Mouse (Mus musculus): ENCODE results near the gene Tnfsf11. TPM values are rescaled to one million over a fixed set of nuclear protein-coding genes. Genes with fewer than 3 reads are reported as not detected.

Gene Tnfsf11
- polyA plus RNA-seq, 1 experiment from 2014 or later, result not detected

DNA sequence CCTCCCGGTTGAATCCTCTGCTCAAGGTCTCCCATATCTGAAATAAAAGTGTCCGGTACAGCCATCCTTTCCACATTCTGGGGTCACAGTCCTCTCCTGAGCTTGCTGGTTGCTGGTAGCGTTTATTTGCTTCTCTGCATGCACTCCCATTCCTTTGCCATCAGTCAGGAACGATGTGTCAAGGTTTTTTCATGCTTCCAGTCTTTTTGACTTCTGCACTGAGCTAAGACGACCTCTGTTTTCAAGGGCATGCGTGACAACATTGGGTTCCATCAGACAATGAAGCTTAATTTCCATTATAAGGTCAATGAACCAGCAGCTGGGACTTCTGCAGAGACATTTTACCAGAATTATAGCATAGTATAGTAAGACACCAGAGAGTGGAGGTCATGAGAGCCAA is 68.5 kb downstream of the Tnfsf11 start:
- Histone ChIP-seq H3K4me2 (ENCODE audit: low read length) (no peak overlapping the region), H3K4me3 (replicated peaks; ENCODE audit: low read depth, low read length) (no peak overlapping the region), H3K4me1 (ENCODE audit: control insufficient read depth, insufficient read depth, low read length) (no peaks in the 10 kb centered on the region), H3K9me3 (ENCODE audit: control insufficient read depth, low read length) (no peaks in the 10 kb centered on the region), H3K36me3 (ENCODE audit: control insufficient read depth, insufficient read depth, low read length) (no peaks in the 10 kb centered on the region), H3K27ac (replicated peaks; ENCODE audit: low read depth, low read length) (no peak overlapping the region), H3K27me3 (ENCODE audit: control insufficient read depth, insufficient read depth, low read length) (no peaks in the 10 kb centered on the region), H3K9ac (replicated peaks; ENCODE audit: low read length) (no peak overlapping the region)
- DNase-seq, result no peak
- WGBS, result 86% methylated on average over 6 of the region's 6 CpGs
- no peak for ATAC-seq (ENCODE audit: low FRiP score, low TSS enrichment)

DNA sequence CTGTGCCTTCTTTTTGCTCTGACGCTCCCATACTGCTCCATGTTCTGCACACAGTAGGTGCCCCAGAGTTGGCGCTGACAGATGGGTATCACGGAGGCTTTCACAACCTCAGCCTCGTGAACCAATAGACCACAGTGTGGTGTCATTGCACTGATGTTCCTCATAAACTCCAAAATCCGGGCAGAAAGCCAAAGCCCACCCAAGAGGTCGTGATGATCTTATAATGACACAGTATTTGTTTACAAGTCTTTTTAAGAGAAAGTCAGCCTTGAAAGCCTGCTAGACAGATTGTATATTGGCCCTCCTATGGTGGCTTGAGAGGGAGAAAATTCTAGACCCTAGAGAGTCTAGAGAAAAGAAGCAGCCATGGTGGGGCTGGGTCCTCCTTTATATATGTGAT is 70.6 kb downstream of the Tnfsf11 start:
- DNase-seq, result no peak
- Histone ChIP-seq H3K27ac (replicated peaks; ENCODE audit: low read depth, low read length) (no peak overlapping the region), H3K9ac (replicated peaks; ENCODE audit: low read length) (no peak overlapping the region), H3K9me3 (ENCODE audit: control insufficient read depth, low read length) (no peaks in the 10 kb centered on the region), H3K4me3 (replicated peaks; ENCODE audit: low read depth, low read length) (no peak overlapping the region), H3K4me1 (ENCODE audit: control insufficient read depth, insufficient read depth, low read length) (no peaks in the 10 kb centered on the region), H3K4me2 (ENCODE audit: low read length) (no peak overlapping the region), H3K36me3 (ENCODE audit: control insufficient read depth, insufficient read depth, low read length) (no peaks in the 10 kb centered on the region), H3K27me3 (ENCODE audit: control insufficient read depth, insufficient read depth, low read length) (no peaks in the 10 kb centered on the region)
- WGBS, result 86% methylated on average over 6 of the region's 6 CpGs
- no peak for ATAC-seq (ENCODE audit: low FRiP score, low TSS enrichment)

DNA sequence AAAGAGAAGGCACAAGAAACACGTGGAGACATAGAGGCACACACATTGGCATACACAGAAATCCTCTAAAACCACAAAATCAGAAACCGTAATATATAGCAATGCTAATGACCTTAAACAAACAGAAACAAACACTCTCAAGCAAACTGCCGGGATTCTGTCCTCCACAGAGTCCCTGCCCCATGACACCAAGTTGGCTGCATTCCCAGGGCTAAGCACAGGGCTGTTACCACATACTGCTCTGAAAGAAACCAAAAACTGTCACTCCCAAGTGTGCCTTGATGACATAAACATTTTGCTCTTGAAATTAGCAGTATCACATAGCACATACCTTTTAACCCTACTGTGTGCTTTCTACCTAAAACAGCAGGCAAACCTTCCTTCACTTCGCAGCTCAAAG is 71.7 kb downstream of the Tnfsf11 start:
- no peaks in the 10 kb centered on the region for H3K9me3 ChIP-seq (ENCODE audit: control insufficient read depth, low read length)
- no peaks in the 10 kb centered on the region for H3K27me3 ChIP-seq (ENCODE audit: control insufficient read depth, insufficient read depth, low read length)
- peak; percentile 61 for DNase-seq
- no peak overlapping the region for H3K4me2 ChIP-seq (ENCODE audit: low read length)
- no peak overlapping the region for H3K9ac ChIP-seq (replicated peaks; ENCODE audit: low read length)
- WGBS, result 73% methylated on average over 4 of the region's 4 CpGs
- H3K36me3 ChIP-seq (ENCODE audit: control insufficient read depth, insufficient read depth, low read length), result no peaks in the 10 kb centered on the region
- H3K27ac ChIP-seq (replicated peaks; ENCODE audit: low read depth, low read length), result no peak overlapping the region
- H3K4me1 ChIP-seq (ENCODE audit: control insufficient read depth, insufficient read depth, low read length), result no peaks in the 10 kb centered on the region
- H3K4me3 ChIP-seq (replicated peaks; ENCODE audit: low read depth, low read length), result no peak overlapping the region
- no peak for ATAC-seq (ENCODE audit: low FRiP score, low TSS enrichment)

DNA sequence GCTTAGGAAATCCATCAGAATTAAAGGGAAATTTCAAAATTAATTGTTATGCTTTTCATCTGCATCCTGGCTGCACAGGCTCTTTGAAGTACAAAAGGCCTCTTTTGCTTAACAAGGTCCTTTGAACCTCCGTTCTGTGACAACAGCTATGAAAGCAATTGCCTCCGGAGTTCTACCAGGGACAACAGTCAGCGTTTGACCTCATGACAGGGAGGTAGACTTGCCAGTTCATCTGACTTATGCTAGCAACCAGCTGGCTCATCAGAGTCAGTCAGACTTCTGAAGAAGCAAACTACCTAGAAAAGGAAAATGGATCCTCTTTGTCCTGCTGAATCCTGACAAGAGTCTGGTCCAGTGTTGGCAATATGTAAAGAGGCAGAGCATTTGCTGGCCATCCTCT is 72.5 kb downstream of the Tnfsf11 start:
- H3K27me3 ChIP-seq (ENCODE audit: control insufficient read depth, insufficient read depth, low read length), result no peaks in the 10 kb centered on the region
- H3K36me3 ChIP-seq (ENCODE audit: control insufficient read depth, insufficient read depth, low read length), result no peaks in the 10 kb centered on the region
- DNase-seq, result peak; percentile 43
- no peaks in the 10 kb centered on the region for H3K4me1 ChIP-seq (ENCODE audit: control insufficient read depth, insufficient read depth, low read length)
- 33% methylated on average over 3 of the region's 3 CpGs for WGBS
- no peak for ATAC-seq (ENCODE audit: low FRiP score, low TSS enrichment)
- H3K27ac ChIP-seq (replicated peaks; ENCODE audit: low read depth, low read length), result no peak overlapping the region
- no peaks in the 10 kb centered on the region for H3K9me3 ChIP-seq (ENCODE audit: control insufficient read depth, low read length)
- H3K4me3 ChIP-seq (replicated peaks; ENCODE audit: low read depth, low read length), result no peak overlapping the region
- H3K4me2 ChIP-seq (ENCODE audit: low read length), result no peak overlapping the region
- no peak overlapping the region for H3K9ac ChIP-seq (replicated peaks; ENCODE audit: low read length)

- WGBS, result 65% methylated on average over 4 of the region's 4 CpGs
- Histone ChIP-seq H3K9me3 (ENCODE audit: control insufficient read depth, low read length) (no peaks in the 10 kb centered on the region), H3K27me3 (ENCODE audit: control insufficient read depth, insufficient read depth, low read length) (no peaks in the 10 kb centered on the region), H3K4me2 (ENCODE audit: low read length) (no peak overlapping the region), H3K4me1 (ENCODE audit: control insufficient read depth, insufficient read depth, low read length) (no peaks in the 10 kb centered on the region), H3K27ac (replicated peaks; ENCODE audit: low read depth, low read length) (no peak overlapping the region), H3K4me3 (replicated peaks; ENCODE audit: low read depth, low read length) (no peak overlapping the region), H3K9ac (replicated peaks; ENCODE audit: low read length) (no peak overlapping the region), H3K36me3 (ENCODE audit: control insufficient read depth, insufficient read depth, low read length) (no peaks in the 10 kb centered on the region)
- ATAC-seq (ENCODE audit: low FRiP score, low TSS enrichment), result no peak
- no peak for DNase-seq
Measured at GRCm38 (mm10) chr14:78229012-78229411, 78.8 kb downstream of the Tnfsf11 start.

Small RNAs within 50 kb of the gene (microRNA-seq; reads per million reads assigned to microRNA genes)
- gene Gm23652, result not detected

Other genes starting within 250 kb of the Tnfsf11 start
- 0.24 and 0.77 TPM in 2 replicates for gene Fam216b, start 219.0 kb downstream of the Tnfsf11 start, polyA plus RNA-seq (2014; fragmentation: Nextera tagmentation; extraction: Ambion mirVana)
- 39.6 and 40.6 TPM in 2 replicates for gene Akap11, start 228.8 kb upstream of the Tnfsf11 start, polyA plus RNA-seq (2014; fragmentation: Nextera tagmentation; extraction: Ambion mirVana)